Mouse (Mus musculus) hindbrain, embryonic 11.5 days (tissue): ENCODE measurements at regions not wholly inside any gene's neighbourhood (a gene's known extent, or its start where the extent isn't known, plus 50 kb on each side); places are given as distances from the start of the nearest gene placed in this dataset.
"Not testable (repeated sequence)": the region's sequence is repeated elsewhere in the genome, so short reads cannot be mapped to it uniquely, and the experiment has no call there.

Experiments used
- ATAC-seq: fragments of 200-750 bp; cut with Nextera tagmentation; 2 replicates; pipeline ENCODE4 v1.8.0; 2017; ENCODE audit warnings: mild to moderate bottlenecking, moderate TSS enrichment, moderate library complexity; ENCODE audit not compliant: low FRiP score
- DNase-seq: peaks from one replicate; pipeline ENCODE4 v3.0.0-alpha.2; 2015; ENCODE audit warnings: low spot score
- H3K27ac ChIP-seq: fragments of 300-500 bp; sonication (generic); 2 replicates; pipeline ENCODE4 v1.5.1; 2014; ENCODE audit warnings: mild to moderate bottlenecking, low read depth, low read length
- H3K27me3 ChIP-seq: fragments of 300-500 bp; sonication (generic); 2 replicates; pipeline ENCODE4 v1.6.1; 2014; ENCODE audit warnings: mild to moderate bottlenecking, low read length, moderate library complexity, mixed read lengths; ENCODE audit not compliant: control insufficient read depth, insufficient read depth
- H3K36me3 ChIP-seq: fragments of 300-500 bp; sonication (generic); 2 replicates; pipeline ENCODE4 v1.6.1; 2014; ENCODE audit warnings: mild to moderate bottlenecking, low read length, moderate library complexity, mixed read lengths; ENCODE audit not compliant: control insufficient read depth, insufficient read depth
- H3K4me1 ChIP-seq: fragments of 300-500 bp; sonication (generic); replicated peaks from 2 replicates; pipeline ENCODE4 v1.6.1; 2014; ENCODE audit warnings: low read length, mixed read lengths; ENCODE audit not compliant: control insufficient read depth, insufficient read depth
- H3K4me2 ChIP-seq: fragments of 300-500 bp; sonication (generic); replicated peaks from 2 replicates; pipeline ENCODE4 v1.6.1; 2014; ENCODE audit warnings: mild to moderate bottlenecking, low read depth, low read length
- H3K4me3 ChIP-seq: fragments of 300-500 bp; sonication (generic); 2 replicates; pipeline ENCODE4 v1.5.1; 2014; ENCODE audit warnings: low read depth, low read length
- H3K9ac ChIP-seq: fragments of 300-500 bp; sonication (generic); 2 replicates; pipeline ENCODE4 v1.6.1; 2014; ENCODE audit warnings: low read depth, low read length
- H3K9me3 ChIP-seq: fragments of 300-500 bp; sonication (generic); 2 replicates; pipeline ENCODE4 v1.6.1; 2016; ENCODE audit warnings: low read length; ENCODE audit not compliant: control insufficient read depth
- WGBS: fragments of 180-500 bp; shearing (Covaris S2); extraction: QIAGEN DNeasy Blood & Tissue Kit; methylation state at CpG from one replicate; pipeline ENCODE4 v1.1.7; 2014; 5-methylcytosine and 5-hydroxymethylcytosine counted together

DNA sequence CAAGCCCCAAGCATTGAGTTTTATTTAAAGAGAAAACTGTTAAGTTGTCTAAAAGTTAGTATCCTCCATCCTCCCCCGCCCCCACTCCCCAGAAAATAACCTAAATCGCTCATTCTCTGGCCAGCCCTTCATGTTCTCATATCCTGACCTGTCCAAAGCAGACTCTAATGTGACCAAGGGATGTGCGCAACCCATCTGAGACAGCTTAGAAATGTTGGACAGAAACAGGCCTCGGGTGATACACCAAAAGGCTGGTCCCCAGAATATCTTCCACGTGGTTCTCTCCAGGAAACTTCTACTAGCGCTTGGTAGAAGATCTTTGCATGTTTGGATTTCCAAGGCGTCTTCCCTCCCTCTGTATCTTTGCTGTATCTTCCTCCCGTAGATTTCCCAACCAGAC is 482.8 kb downstream of the Tns1 start:
- no peak overlapping the region for H3K4me2 ChIP-seq
- ATAC-seq, result no peak
- no peak overlapping the region for H3K9ac ChIP-seq
- H3K9me3 ChIP-seq, result no peaks in the 10 kb centered on the region
- DNase-seq, result no peak
- no peaks in the 10 kb centered on the region for H3K36me3 ChIP-seq
- peaks cover 5% of the 10 kb centered on the region; the same call in 1 of the 2 replicates for H3K4me1 ChIP-seq
- 89% methylated on average over 8 of the region's 8 CpGs for WGBS
- H3K27me3 ChIP-seq, result no peaks in the 10 kb centered on the region
- peak overlapping the region; percentile 65; the same call in 1 of the 2 replicates for H3K27ac ChIP-seq
- no peak overlapping the region for H3K4me3 ChIP-seq

- H3K4me2 ChIP-seq, result no peak overlapping the region
- 36% methylated on average over 12 of the region's 12 CpGs for WGBS
- no peak overlapping the region for H3K4me3 ChIP-seq
- H3K9me3 ChIP-seq, result no peaks in the 10 kb centered on the region
- no peak overlapping the region for H3K9ac ChIP-seq
- H3K27ac ChIP-seq, result peak overlapping the region; percentile 65
- ATAC-seq (peak; percentile 70), DNase-seq (peak; percentile 60)
- no peaks in the 10 kb centered on the region for H3K36me3 ChIP-seq
- H3K4me1 ChIP-seq, result peaks cover 5% of the 10 kb centered on the region; the same call in 1 of the 2 replicates
- H3K27me3 ChIP-seq, result no peaks in the 10 kb centered on the region
These were observed 483.4 kb downstream of the Tns1 start for GRCm38 (mm10) chr1:73640726-73641451.

GRCm38 (mm10) chr1:73635709-73636108 is 488.5 kb downstream of the Tns1 start:
- Histone ChIP-seq H3K27ac (no peak overlapping the region), H3K9ac (no peak overlapping the region)

DNA sequence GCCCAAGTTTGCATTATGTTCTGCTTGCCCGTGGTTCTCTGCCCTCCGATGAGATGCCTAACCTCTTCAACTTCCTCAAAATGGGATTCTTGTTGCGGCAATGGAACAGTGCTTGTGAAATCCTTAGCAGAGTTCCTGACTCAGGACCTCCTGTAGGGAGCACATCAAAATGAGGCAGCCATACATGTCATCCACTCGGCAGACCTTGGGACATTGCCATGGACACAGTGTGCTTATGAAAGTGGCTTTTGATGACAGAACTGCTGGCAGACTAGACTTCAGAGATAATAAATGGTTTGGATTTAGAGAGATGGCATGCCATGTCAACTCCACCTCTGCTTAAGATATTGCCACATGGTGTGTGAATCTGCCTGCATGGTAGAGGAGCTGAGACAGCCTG is 489.4 kb downstream of the Tns1 start:
- Histone ChIP-seq H3K9ac (no peak overlapping the region), H3K4me2 (no peak overlapping the region), H3K4me1 (no peaks in the 10 kb centered on the region), H3K36me3 (no peaks in the 10 kb centered on the region), H3K9me3 (no peaks in the 10 kb centered on the region), H3K27ac (no peak overlapping the region), H3K27me3 (no peaks in the 10 kb centered on the region), H3K4me3 (no peak overlapping the region)
- WGBS, result 95% methylated on average over 4 of the region's 4 CpGs
- DNase-seq (no peak), ATAC-seq (no peak)

More at GRCm38 (mm10) chr1:73635709-73636108, 488.5 kb downstream of the Tns1 start:
- 88% methylated on average over 2 of the region's 2 CpGs for WGBS
- no peak for DNase-seq
- Histone ChIP-seq H3K36me3 (no peaks in the 10 kb centered on the region), H3K4me3 (no peak overlapping the region), H3K4me2 (no peak overlapping the region), H3K27me3 (no peaks in the 10 kb centered on the region), H3K9me3 (no peaks in the 10 kb centered on the region), H3K4me1 (no peaks in the 10 kb centered on the region; the same call in 1 of the 2 replicates)
- ATAC-seq, result no peak

- H3K9ac ChIP-seq, result no peak overlapping the region
- DNase-seq (no peak), ATAC-seq (no peak)
- no peaks in the 10 kb centered on the region for H3K36me3 ChIP-seq
- H3K9me3 ChIP-seq, result no peaks in the 10 kb centered on the region
- no peaks in the 10 kb centered on the region for H3K4me1 ChIP-seq
- H3K4me3 ChIP-seq, result no peak overlapping the region
- H3K27ac ChIP-seq, result no peak overlapping the region
- WGBS, result 90% methylated on average over 1 of the region's 1 CpGs
- no peak overlapping the region for H3K4me2 ChIP-seq
- H3K27me3 ChIP-seq, result no peaks in the 10 kb centered on the region
These were observed 491.2 kb downstream of the Tns1 start for GRCm38 (mm10) chr1:73633071-73633470.

- no peak for DNase-seq
- Histone ChIP-seq H3K4me3 (no peak overlapping the region), H3K4me1 (no peaks in the 10 kb centered on the region), H3K27me3 (no peaks in the 10 kb centered on the region), H3K9me3 (no peaks in the 10 kb centered on the region), H3K4me2 (no peak overlapping the region), H3K9ac (no peak overlapping the region), H3K27ac (no peak overlapping the region), H3K36me3 (no peaks in the 10 kb centered on the region)
- WGBS, result 57% methylated on average over 1 of the region's 1 CpGs
- no peak for ATAC-seq
These were observed 493.9 kb downstream of the Tns1 start for GRCm38 (mm10) chr1:73630363-73630762.

- Histone ChIP-seq H3K36me3 (no peaks in the 10 kb centered on the region), H3K27me3 (no peaks in the 10 kb centered on the region), H3K4me3 (no peak overlapping the region), H3K4me1 (no peaks in the 10 kb centered on the region), H3K4me2 (no peak overlapping the region), H3K9ac (no peak overlapping the region), H3K27ac (no peak overlapping the region), H3K9me3 (no peaks in the 10 kb centered on the region)
- DNase-seq, result no peak
- ATAC-seq, result no peak
- 85% methylated on average over 5 of the region's 5 CpGs for WGBS
These were observed 498.9 kb downstream of the Tns1 start for GRCm38 (mm10) chr1:73625365-73625764.

DNA sequence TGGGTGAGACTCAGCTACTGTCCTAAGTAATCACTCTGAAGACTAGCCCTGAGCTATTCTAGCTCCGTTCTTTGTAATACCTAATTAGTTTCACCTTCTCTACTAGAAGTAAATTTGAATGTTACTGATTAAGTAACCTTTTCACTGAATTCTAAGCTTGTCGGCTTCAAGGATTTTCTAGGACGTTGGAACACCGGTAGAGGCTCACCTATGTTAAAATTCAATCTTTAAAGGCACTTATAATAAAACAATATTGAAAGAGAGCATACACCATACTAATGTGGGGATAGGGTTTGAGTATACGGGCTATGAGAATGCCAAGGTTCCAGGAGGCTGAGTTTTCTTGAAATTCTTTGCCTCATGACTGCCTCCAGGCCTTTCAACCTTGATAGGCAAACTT is 503.1 kb downstream of the Tns1 start:
- not testable (repeated sequence) for H3K9ac ChIP-seq, H3K27ac ChIP-seq, H3K4me2 ChIP-seq, H3K9me3 ChIP-seq, H3K27me3 ChIP-seq, H3K36me3 ChIP-seq, H3K4me3 ChIP-seq, ATAC-seq, H3K4me1 ChIP-seq, DNase-seq
- WGBS, result 90% methylated on average over 5 of the region's 5 CpGs

GRCm38 (mm10) chr1:73618551-73619170 is 505.6 kb downstream of the Tns1 start:
- 44% methylated on average over 4 of the region's 4 CpGs for WGBS
- Histone ChIP-seq H3K9ac (no peak overlapping the region), H3K9me3 (no peaks in the 10 kb centered on the region), H3K4me3 (no peak overlapping the region), H3K27ac (no peak overlapping the region), H3K4me1 (no peaks in the 10 kb centered on the region), H3K4me2 (no peak overlapping the region), H3K36me3 (no peaks in the 10 kb centered on the region), H3K27me3 (no peaks in the 10 kb centered on the region)
- DNase-seq (peak; percentile 64), ATAC-seq (no peak)
